Mouse (Mus musculus) neutrophil, adult 59 days (primary cell): ENCODE results near the gene Top3b. TPM values are rescaled to one million over a fixed set of nuclear protein-coding genes. Genes with fewer than 3 reads are reported as not detected.

Experiments
- total RNA-seq, 2 experiments: library from RNA; stranded (reverse); gene quantifications; 1 replicate in 1 of 2; 2 replicates in 1 of 2; pipeline ENCODE4 v1.2.4; 2023

Top3b gene
- total RNA-seq: 10 to 100 TPM; 80.2 to 90.9 TPM

GRCm38 (mm10) chr16:16870617-16871331 lies at the start of gene Top3b, which contains the start of gene Vpreb1:
Top3b (plus strand) TSS chr16:16870736.
Vpreb1 (minus strand) TSS chr16:16870843.

DNA sequence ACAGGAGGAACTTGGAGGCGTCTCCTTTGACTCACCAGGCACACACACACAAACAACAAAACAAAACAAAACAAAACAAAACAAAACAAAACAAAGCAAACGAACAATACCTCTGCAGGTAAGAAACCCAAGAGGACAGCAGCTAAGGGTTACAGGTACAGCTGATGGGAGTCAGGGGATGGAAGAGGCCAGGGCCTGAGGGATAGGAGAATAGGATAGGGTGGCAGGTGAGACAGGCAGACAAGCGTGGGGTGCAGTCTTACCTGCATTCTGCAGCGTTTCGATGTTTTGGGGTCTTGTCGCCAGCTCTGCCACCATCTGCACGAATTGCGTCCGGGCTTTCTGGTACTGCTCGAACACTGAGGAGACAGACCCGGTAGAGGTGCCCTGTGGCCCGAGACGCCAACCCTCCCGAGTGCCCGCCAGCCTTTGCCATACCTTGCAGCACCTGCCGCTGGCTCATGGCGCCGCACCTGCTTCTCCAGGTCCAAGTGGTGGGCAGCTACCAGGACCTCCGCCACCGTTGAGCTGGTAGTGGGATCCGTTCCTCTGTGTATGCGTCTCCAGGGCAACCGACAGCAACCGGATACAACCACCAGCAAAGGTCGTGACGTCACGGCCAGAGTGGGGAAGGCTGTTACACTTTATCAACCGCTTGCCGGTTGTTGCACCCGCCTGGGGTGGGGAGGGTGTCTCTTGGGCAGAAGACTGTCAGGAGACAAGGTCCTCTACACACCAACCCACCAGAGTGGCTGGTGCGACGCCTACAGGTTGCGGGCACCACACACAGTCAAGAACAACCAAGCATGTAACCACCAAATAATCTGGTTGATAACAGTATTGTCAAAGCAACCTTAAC lies 41.5 kb upstream of the Top3b start, which contains the start of gene Spag6l:
Gene Spag6l (minus strand): TSS at position 700 of the 859 bp plus-strand sequence.

DNA sequence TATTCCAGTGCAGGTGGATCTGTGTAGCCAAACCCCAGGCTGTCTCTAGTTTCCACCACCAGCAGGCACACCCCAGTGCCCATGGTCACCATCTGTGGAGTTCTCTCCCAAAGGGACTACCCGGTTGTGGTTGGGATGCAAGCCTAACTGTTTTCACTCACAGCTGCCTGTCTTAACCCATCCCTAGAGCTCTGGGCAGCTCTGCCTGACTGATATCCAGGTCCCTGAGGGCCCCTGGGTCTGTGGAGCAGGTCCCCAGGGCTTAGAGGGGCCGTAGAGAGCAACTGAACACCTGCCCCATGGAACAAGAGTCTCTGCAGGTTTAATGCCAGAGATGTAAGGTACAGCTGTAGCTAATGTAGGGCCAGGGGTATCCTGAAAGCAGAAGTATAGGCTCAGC lies 6.6 kb upstream of the Top3b start, which contains the start of gene Igll1:
Gene Igll1 (minus strand): TSS at position 8 of the 400 bp plus-strand sequence.

GRCm38 (mm10) chr16:16896382-16897055 lies 26.0 kb downstream of the Top3b start, which contains the start of gene Ppm1f:
Ppm1f (plus strand) TSS chr16:16896469.

Other genes starting within 250 kb of the Top3b start
- gene Olfr19, start 194.3 kb upstream of the Top3b start, total RNA-seq: not detected
- 1 to 10 TPM; 5.7 TPM for gene Spag6l, start 41.3 kb upstream of the Top3b start, total RNA-seq
- gene Igll1, start 6.8 kb upstream of the Top3b start, total RNA-seq: 1 to 10 TPM; 2.9 to 6.1 TPM
- gene Vpreb1, start 107 bp downstream of the Top3b start, total RNA-seq: 1 to 10 TPM; 2.2 to 4.7 TPM
- gene Ppm1f, start 25.7 kb downstream of the Top3b start, total RNA-seq: 10 to 100 TPM in 1 of 2 experiments, 1 to 10 TPM in 1; 7.0 to 10.7 TPM
- gene Mapk1, start 112.6 kb downstream of the Top3b start, total RNA-seq: 100 to 1,000 TPM in 1 of 2 experiments, 10 to 100 TPM in 1; 97.0 to 115 TPM
- gene Ypel1, start 199.0 kb downstream of the Top3b start, total RNA-seq: under 1 TPM; 0.24 to 0.60 TPM
- gene Ppil2, start 240.5 kb downstream of the Top3b start, total RNA-seq: 10 to 100 TPM; 69.9 to 81.1 TPM